ENCODE assay signal across 18 mouse cellular contexts in genomic region chr1:93439321-93439720, GRCm38 (mm10).
"Had no signal": no experiment of that assay in that cellular context is flagged by ENCODE, and none has a peak within 500 bp of the region (broad histone marks: within the 10 kb centered on the region; RNA-seq: fewer than 3 reads in every experiment).

No protein-coding gene starts in this region.

- DNase-seq: lung, embryonic 14.5 days; lung, postnatal 10 days; lung, postnatal 4 days; midbrain, embryonic 14.5 days; retina, postnatal 1 day; right cerebral cortex, adult 18-20 months; right cerebral cortex, postnatal 25 days; right cerebral cortex, postnatal 4 days; spleen, adult 18-20 months; thymus, adult 18-20 months; thymus, postnatal 14 days; thymus, postnatal 36 days had no signal

- ATAC-seq: midbrain, embryonic 16.5 days had no signal

- H3K4me2 ChIP-seq: lung, embryonic 14.5 days; midbrain, embryonic 12.5 days; neural tube, embryonic 13.5 days; neural tube, embryonic 15.5 days had no signal

- H3K4me3 ChIP-seq: midbrain, embryonic 10.5 days; midbrain, embryonic 12.5 days; myocyte; neural tube, embryonic 13.5 days; neural tube, embryonic 15.5 days had no signal

- H3K9me3 ChIP-seq: midbrain, embryonic 10.5 days; midbrain, embryonic 12.5 days; neural tube, embryonic 13.5 days; neural tube, embryonic 15.5 days had no signal

- H3K9ac ChIP-seq: lung, embryonic 14.5 days; midbrain, embryonic 12.5 days; neural tube, embryonic 13.5 days; neural tube, embryonic 15.5 days had no signal

- H3K27ac ChIP-seq: midbrain, embryonic 10.5 days; midbrain, embryonic 12.5 days; neural tube, embryonic 13.5 days; neural tube, embryonic 15.5 days had no signal

- H3K27me3 ChIP-seq: midbrain, embryonic 12.5 days; neural tube, embryonic 13.5 days; neural tube, embryonic 15.5 days had no signal
